Mouse (Mus musculus) heart, embryonic 11.5 days (tissue): ENCODE results near the gene Mup20. TPM values are rescaled to one million over a fixed set of nuclear protein-coding genes. Genes with fewer than 3 reads are reported as not detected.
"Not testable (repeated sequence)": the region's sequence is repeated elsewhere in the genome, so short reads cannot be mapped to it uniquely, and the experiment has no call there.

Experiments
- ATAC-seq: fragments of 200-750 bp; cut with Nextera tagmentation; replicated peaks from 2 replicates; pipeline ENCODE4 v1.8.0; 2017; ENCODE audit warnings: moderate library complexity; ENCODE audit not compliant: insufficient number of reproducible peaks, low FRiP score, low TSS enrichment
- H3K27ac ChIP-seq: fragments of 300-500 bp; sonication (generic); 2 replicates; pipeline ENCODE4 v1.5.1; 2014; ENCODE audit warnings: mild to moderate bottlenecking, low read depth, low read length
- H3K27me3 ChIP-seq: fragments of 300-500 bp; sonication (generic); 2 replicates; pipeline ENCODE4 v1.6.1; 2014; ENCODE audit warnings: mild to moderate bottlenecking, low read length, mixed read lengths; ENCODE audit not compliant: control insufficient read depth, insufficient read depth
- H3K36me3 ChIP-seq: fragments of 300-500 bp; sonication (generic); 2 replicates; pipeline ENCODE4 v1.6.1; 2014; ENCODE audit warnings: mild to moderate bottlenecking, low read length, moderate library complexity, mixed read lengths; ENCODE audit not compliant: control insufficient read depth, insufficient read depth
- H3K4me1 ChIP-seq: fragments of 300-500 bp; sonication (generic); 2 replicates; pipeline ENCODE4 v1.6.1; 2014; ENCODE audit warnings: low read length; ENCODE audit not compliant: control insufficient read depth, insufficient read depth
- H3K4me2 ChIP-seq: fragments of 300-500 bp; sonication (generic); 2 replicates; pipeline ENCODE4 v1.6.1; 2014; ENCODE audit warnings: mild to moderate bottlenecking, moderate library complexity
- H3K4me3 ChIP-seq: fragments of 300-500 bp; sonication (generic); 2 replicates; pipeline ENCODE4 v1.5.1; 2014; ENCODE audit warnings: low read depth, low read length
- H3K9ac ChIP-seq: fragments of 300-500 bp; sonication (generic); 2 replicates; pipeline ENCODE4 v1.6.1; 2014; ENCODE audit warnings: mild to moderate bottlenecking, low read depth, low read length, moderate library complexity
- H3K9me3 ChIP-seq: fragments of 300-500 bp; sonication (generic); replicated peaks from 2 replicates; pipeline ENCODE4 v1.6.1; 2016; ENCODE audit warnings: low read length; ENCODE audit not compliant: control insufficient read depth
- WGBS: fragments of 180-500 bp; shearing (Covaris S2); extraction: QIAGEN DNeasy Blood & Tissue Kit; methylation state at CpG from one replicate; pipeline ENCODE4 v1.1.7; 2014; ENCODE audit not compliant: insufficient replicate concordance; 5-methylcytosine and 5-hydroxymethylcytosine counted together
- polyA plus RNA-seq: library from polyadenylated mRNA; unstranded; fragments of >200 nt; fragmentation: Nextera tagmentation; extraction: Ambion mirVana; gene quantifications from 2 replicates; pipeline ENCODE4 v1.2.1, GENCODE M21; 2014

Gene Mup20
- polyA plus RNA-seq: not detected in 2 replicates

DNA sequence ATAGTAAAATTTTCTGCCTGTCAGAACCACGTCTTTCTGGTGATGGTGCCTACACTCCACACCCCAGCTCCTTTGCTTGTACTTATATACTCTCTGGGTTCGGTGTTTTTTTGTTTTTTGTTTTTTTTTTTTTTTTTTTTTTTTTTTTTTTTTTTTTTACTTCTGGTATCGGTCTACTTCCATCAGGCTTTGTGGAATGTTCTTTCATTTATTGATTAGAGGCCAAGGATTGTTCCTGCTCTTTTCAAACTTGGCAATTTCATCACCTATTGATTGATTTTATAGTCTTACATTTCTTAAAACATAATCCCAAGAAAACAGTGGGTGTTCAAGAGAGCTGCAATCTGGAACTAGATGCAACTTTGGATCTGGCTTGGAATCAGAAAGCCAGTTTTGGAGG, at the start of gene Mup20:
Gene Mup20 (minus strand): TSS at position 101 of the 400 bp plus-strand sequence.
- not testable (repeated sequence) for H3K27ac ChIP-seq, H3K4me3 ChIP-seq, H3K4me1 ChIP-seq, H3K9me3 ChIP-seq, ATAC-seq, H3K36me3 ChIP-seq, H3K9ac ChIP-seq, H3K4me2 ChIP-seq, H3K27me3 ChIP-seq
- 40% methylated on average over 1 of the region's 3 CpGs for WGBS

DNA sequence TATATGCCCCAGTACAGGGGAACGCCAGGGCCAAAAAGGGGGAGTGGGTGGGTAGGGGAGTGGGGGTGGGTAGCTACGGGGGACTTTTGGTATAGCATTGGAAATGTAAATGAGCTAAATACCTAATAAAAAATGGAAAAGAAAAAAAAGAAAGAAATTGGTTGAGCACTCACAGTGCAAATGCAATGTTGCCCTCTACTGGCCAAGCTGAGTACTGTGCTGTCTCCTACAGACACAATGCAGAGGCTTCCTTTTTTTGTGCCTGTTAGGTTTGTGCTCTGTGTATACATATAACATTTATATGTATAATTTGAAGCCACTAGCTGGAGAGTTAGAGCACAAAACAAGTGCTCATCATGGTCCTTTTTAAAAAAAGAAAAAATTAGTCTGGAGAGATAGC, 49.4 kb upstream of the Mup20 start:
- ATAC-seq, H3K27ac ChIP-seq, H3K9me3 ChIP-seq, H3K4me1 ChIP-seq, H3K4me2 ChIP-seq, H3K9ac ChIP-seq, H3K36me3 ChIP-seq, H3K27me3 ChIP-seq, H3K4me3 ChIP-seq: not testable (repeated sequence)
- WGBS: 75% methylated on average over 2 of the region's 2 CpGs

DNA sequence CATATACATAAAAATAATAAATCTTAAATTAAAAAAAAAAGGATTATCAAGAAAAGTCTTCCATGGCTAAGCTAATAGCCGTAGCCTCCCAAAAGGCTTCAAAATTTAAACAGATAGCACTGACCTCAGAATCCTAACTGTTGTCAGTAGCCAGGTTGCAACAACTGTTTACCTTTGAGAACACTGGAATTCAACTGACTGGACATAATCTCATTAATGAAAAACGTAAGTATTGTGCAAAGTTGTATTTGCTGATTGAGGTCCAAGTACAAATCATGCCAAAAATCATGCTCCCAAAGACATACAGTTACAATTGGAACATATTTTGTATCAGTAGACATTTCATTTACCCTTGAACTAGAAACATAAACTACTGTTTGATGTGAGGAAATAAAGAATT, 34.0 kb upstream of the Mup20 start:
- no peaks in the 10 kb centered on the region for H3K4me1 ChIP-seq
- H3K4me3 ChIP-seq: no peak overlapping the region
- H3K36me3 ChIP-seq: no peaks in the 10 kb centered on the region
- H3K9ac ChIP-seq: no peak overlapping the region
- no peak overlapping the region for H3K27ac ChIP-seq
- H3K27me3 ChIP-seq: no peaks in the 10 kb centered on the region
- H3K9me3 ChIP-seq: no peaks in the 10 kb centered on the region
- ATAC-seq: no peak
- no peak overlapping the region for H3K4me2 ChIP-seq
- 78% methylated on average over 2 of the region's 2 CpGs for WGBS

GRCm38 (mm10) chr4:62087241-62087640, 33.3 kb upstream of the Mup20 start, which contains the start of gene Mup3:
Mup3 (minus strand) TSS chr4:62087342.
- no peak within 1 kb of the TSS for H3K4me2 ChIP-seq
- H3K36me3 ChIP-seq: no peaks in the 10 kb centered on the region
- no peaks in the 10 kb centered on the region for H3K27me3 ChIP-seq
- H3K4me1 ChIP-seq: no peaks in the 10 kb centered on the region
- no peak within 1 kb of the TSS for H3K27ac ChIP-seq
- H3K4me3 ChIP-seq: no peak within 1 kb of the TSS
- no peak for ATAC-seq
- no peak within 1 kb of the TSS for H3K9ac ChIP-seq
- 71% methylated on average over 2 of the region's 2 CpGs for WGBS
- no peaks in the 10 kb centered on the region for H3K9me3 ChIP-seq

- no peaks in the 10 kb centered on the region for H3K27me3 ChIP-seq
- no peak overlapping the region for H3K9ac ChIP-seq
- no peaks in the 10 kb centered on the region for H3K9me3 ChIP-seq
- H3K27ac ChIP-seq: no peak overlapping the region
- H3K4me1 ChIP-seq: no peaks in the 10 kb centered on the region
- no peak overlapping the region for H3K4me3 ChIP-seq
- no peak for ATAC-seq
- H3K36me3 ChIP-seq: no peaks in the 10 kb centered on the region
- H3K4me2 ChIP-seq: no peak overlapping the region
These were observed 28.8 kb upstream of the Mup20 start for GRCm38 (mm10) chr4:62082755-62083154.

GRCm38 (mm10) chr4:62075126-62075525, 21.2 kb upstream of the Mup20 start:
- Histone ChIP-seq H3K4me3 (no peak overlapping the region), H3K4me2 (no peak overlapping the region), H3K27me3 (no peaks in the 10 kb centered on the region), H3K27ac (no peak overlapping the region), H3K9ac (no peak overlapping the region), H3K36me3 (no peaks in the 10 kb centered on the region), H3K4me1 (no peaks in the 10 kb centered on the region), H3K9me3 (no peaks in the 10 kb centered on the region)
- ATAC-seq: no peak
- 61% methylated on average over 3 of the region's 3 CpGs for WGBS

GRCm38 (mm10) chr4:62054780-62055179, 822 bp upstream of the Mup20 start:
- ATAC-seq, H3K9me3 ChIP-seq, H3K27me3 ChIP-seq, H3K4me2 ChIP-seq, H3K27ac ChIP-seq, H3K9ac ChIP-seq, H3K36me3 ChIP-seq, H3K4me3 ChIP-seq, H3K4me1 ChIP-seq: not testable (repeated sequence)
- WGBS: 54% methylated on average over 2 of the region's 2 CpGs

DNA sequence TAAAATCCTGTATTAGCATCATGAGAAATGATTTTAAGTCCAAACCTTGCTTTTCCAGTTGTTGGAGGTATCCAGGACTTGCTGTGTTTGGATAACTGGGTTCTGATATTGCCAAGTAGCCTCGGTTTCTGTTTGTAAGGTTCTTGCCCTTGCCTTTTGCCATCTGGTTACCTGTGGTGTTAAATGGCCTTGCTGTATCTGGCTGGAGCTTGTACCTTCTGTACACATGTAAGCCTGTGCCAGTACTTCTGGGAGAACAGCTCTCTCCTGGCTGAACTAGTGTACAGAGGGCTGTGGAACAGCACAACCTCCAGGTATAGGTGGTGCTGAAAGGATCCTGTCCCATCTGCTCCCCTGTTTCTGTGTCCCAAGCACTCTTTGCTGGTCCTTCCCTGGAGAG, 27.7 kb downstream of the Mup20 start:
- no peak for ATAC-seq
- no peaks in the 10 kb centered on the region for H3K4me1 ChIP-seq
- H3K27me3 ChIP-seq: no peaks in the 10 kb centered on the region
- no peaks in the 10 kb centered on the region for H3K36me3 ChIP-seq
- no peaks in the 10 kb centered on the region for H3K9me3 ChIP-seq
- H3K4me2 ChIP-seq: no peak overlapping the region
- H3K27ac ChIP-seq: no peak overlapping the region
- no peak overlapping the region for H3K4me3 ChIP-seq
- no peak overlapping the region for H3K9ac ChIP-seq
- 74% methylated on average over 1 of the region's 1 CpGs for WGBS

- no peak overlapping the region for H3K27ac ChIP-seq
- H3K4me1 ChIP-seq: no peaks in the 10 kb centered on the region
- ATAC-seq: no peak
- H3K27me3 ChIP-seq: no peaks in the 10 kb centered on the region
- H3K9ac ChIP-seq: no peak overlapping the region
- WGBS: 61% methylated on average over 2 of the region's 2 CpGs
- H3K4me3 ChIP-seq: no peak overlapping the region
- H3K4me2 ChIP-seq: no peak overlapping the region
- H3K36me3 ChIP-seq: no peaks in the 10 kb centered on the region
- no peaks in the 10 kb centered on the region for H3K9me3 ChIP-seq
These were observed 29.6 kb downstream of the Mup20 start for GRCm38 (mm10) chr4:62024256-62024959.
